Mouse (Mus musculus) yolk sac, embryonic 10.5 days (tissue): ENCODE results near the gene Traf3.

Experiments
- DNase-seq: peaks from one replicate; pipeline ENCODE4 v3.0.0-alpha.2; 2017; ENCODE audit warnings: low spot score

The Traf3 gene

GRCm38 (mm10) chr12:111314273-111314672, 148.1 kb downstream of the Traf3 start:
- DNase-seq, result no peak
